In the genomic region with DNA sequence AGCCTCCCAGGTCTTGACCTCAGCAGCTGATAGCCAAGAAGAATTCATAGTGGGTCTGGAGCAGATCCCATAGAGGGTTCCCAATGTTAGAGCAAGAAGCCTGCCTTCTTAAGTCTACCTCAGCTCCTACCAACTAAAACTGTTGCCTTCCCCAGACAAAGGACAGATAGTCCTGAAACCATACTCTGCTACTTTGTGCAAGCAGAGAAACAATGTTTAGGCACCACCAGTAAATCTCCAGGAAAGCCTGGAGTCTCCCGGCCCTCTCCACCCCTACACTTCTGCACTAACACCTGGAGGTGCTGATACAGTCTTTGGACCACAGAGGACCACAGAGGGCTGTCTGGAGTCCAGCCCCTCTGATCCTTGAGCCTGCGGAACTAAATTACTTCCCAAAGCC, we compare ENCODE assay signal across 20 mouse cellular contexts. TPM values are rescaled to one million over a fixed set of nuclear protein-coding genes. Genes with fewer than 3 reads are reported as not detected.
DNase-seq lines count a peak whose midpoint lies in the region; ATAC-seq lines count a peak whose summit lies in the region.
"Had no signal": no experiment of that assay in that cellular context is flagged by ENCODE, and none has a peak within 500 bp of the region (broad histone marks: within the 10 kb centered on the region; RNA-seq: fewer than 3 reads in every experiment).

No protein-coding gene starts in this region.

- WGBS in forebrain, embryonic 13.5 days, result 84% methylated on average over 2 of the region's 2 CpGs
- 86% methylated on average over 2 of the region's 2 CpGs for WGBS in forebrain, embryonic 10.5 days
- WGBS in hindbrain, embryonic 15.5 days, result 93% methylated on average over 2 of the region's 2 CpGs
- WGBS in hindbrain, embryonic 10.5 days, result 86% methylated on average over 2 of the region's 2 CpGs

- DNase-seq in forebrain, embryonic 10.5 days (ENCODE audit: extremely low spot score, low spot score), result no peak
- no peak for DNase-seq in hindbrain, embryonic 10.5 days (ENCODE audit: low spot score)
- peak; percentile 59 for DNase-seq in testis, postnatal 14 days (ENCODE audit: low spot score)
- no peak for DNase-seq in testis, postnatal 10 days (ENCODE audit: low spot score)
- DNase-seq in adrenal gland, postnatal 25 days, result no peak
- DNase-seq: kidney, postnatal 36 days; liver, embryonic 13.5 days; thymus, adult 18-20 months; thymus, postnatal 4 days had no signal

- peaks cover 12% of the 10 kb centered on the region; the same call in 1 of the 2 replicates for H3K36me3 ChIP-seq in forebrain, embryonic 13.5 days (ENCODE audit: poor library complexity, severe bottlenecking)
- H3K36me3 ChIP-seq in forebrain, embryonic 10.5 days (replicated peaks), result no peaks in the 10 kb centered on the region
- peaks cover 7% of the 10 kb centered on the region for H3K36me3 ChIP-seq in hindbrain, embryonic 15.5 days
- H3K36me3 ChIP-seq in hindbrain, embryonic 10.5 days, result peaks cover 7% of the 10 kb centered on the region; the same call in 1 of the 2 replicates
- H3K36me3 ChIP-seq: liver, embryonic 13.5 days; lung, embryonic 15.5 days had no signal

- no peak; the same call in 1 of the 2 replicates for ATAC-seq in forebrain, embryonic 13.5 days
- no peak for ATAC-seq in hindbrain, embryonic 15.5 days (ENCODE audit: low FRiP score, low read depth)
- ATAC-seq: intestine, embryonic 16.5 days had no signal

- peak overlapping the region; percentile 68 for H3K27ac ChIP-seq in forebrain, embryonic 13.5 days
- no peak overlapping the region for H3K27ac ChIP-seq in forebrain, embryonic 10.5 days
- H3K27ac ChIP-seq in hindbrain, embryonic 15.5 days (replicated peaks), result peak overlapping the region; percentile 34; the same call in 1 of the 2 replicates
- H3K27ac ChIP-seq in hindbrain, embryonic 10.5 days, result no peak overlapping the region
- H3K27ac ChIP-seq: embryonic facial prominence, embryonic 13.5 days; limb, embryonic 12.5 days; liver, embryonic 13.5 days; lung, embryonic 15.5 days; macrophage; midbrain, embryonic 10.5 days; neural tube, embryonic 13.5 days had no signal

- no peaks in the 10 kb centered on the region for H3K27me3 ChIP-seq in forebrain, embryonic 13.5 days
- no peaks in the 10 kb centered on the region for H3K27me3 ChIP-seq in forebrain, embryonic 10.5 days (ENCODE audit: poor library complexity, severe bottlenecking)
- no peaks in the 10 kb centered on the region for H3K27me3 ChIP-seq in hindbrain, embryonic 15.5 days
- no peaks in the 10 kb centered on the region for H3K27me3 ChIP-seq in hindbrain, embryonic 10.5 days (ENCODE audit: insufficient read depth, poor library complexity, severe bottlenecking)
- H3K27me3 ChIP-seq: CH12.LX; embryonic facial prominence, embryonic 13.5 days; liver, embryonic 13.5 days; lung, embryonic 15.5 days; neural tube, embryonic 13.5 days had no signal

- H3K4me3 ChIP-seq in forebrain, embryonic 13.5 days, result no peak overlapping the region
- H3K4me3 ChIP-seq in forebrain, embryonic 10.5 days, result no peak overlapping the region
- no peak overlapping the region for H3K4me3 ChIP-seq in hindbrain, embryonic 15.5 days
- H3K4me3 ChIP-seq in hindbrain, embryonic 10.5 days, result no peak overlapping the region
- H3K4me3 ChIP-seq: embryonic facial prominence, embryonic 13.5 days; limb, embryonic 12.5 days; liver, embryonic 13.5 days; lung, embryonic 15.5 days; midbrain, embryonic 10.5 days; neural tube, embryonic 13.5 days had no signal

- no peak overlapping the region for H3K4me2 ChIP-seq in forebrain, embryonic 13.5 days
- H3K4me2 ChIP-seq in hindbrain, embryonic 15.5 days, result no peak overlapping the region
- H3K4me2 ChIP-seq: embryonic facial prominence, embryonic 13.5 days; limb, embryonic 12.5 days; liver, embryonic 13.5 days; lung, embryonic 15.5 days; neural tube, embryonic 13.5 days had no signal

- no peak overlapping the region for H3K9ac ChIP-seq in forebrain, embryonic 13.5 days
- no peak overlapping the region for H3K9ac ChIP-seq in hindbrain, embryonic 15.5 days
- H3K9ac ChIP-seq: embryonic facial prominence, embryonic 13.5 days; limb, embryonic 12.5 days; liver, embryonic 13.5 days; lung, embryonic 15.5 days; neural tube, embryonic 13.5 days had no signal

- H3K4me1 ChIP-seq in forebrain, embryonic 13.5 days, result peaks cover 15% of the 10 kb centered on the region
- no peaks in the 10 kb centered on the region for H3K4me1 ChIP-seq in forebrain, embryonic 10.5 days
- peaks cover 15% of the 10 kb centered on the region for H3K4me1 ChIP-seq in hindbrain, embryonic 15.5 days (replicated peaks)
- peaks cover 18% of the 10 kb centered on the region; the same call in 1 of the 2 replicates for H3K4me1 ChIP-seq in hindbrain, embryonic 10.5 days (replicated peaks)
- H3K4me1 ChIP-seq: limb, embryonic 12.5 days had no signal

- no peaks in the 10 kb centered on the region for H3K9me3 ChIP-seq in forebrain, embryonic 13.5 days (replicated peaks)
- H3K9me3 ChIP-seq in forebrain, embryonic 10.5 days, result no peaks in the 10 kb centered on the region
- no peaks in the 10 kb centered on the region for H3K9me3 ChIP-seq in hindbrain, embryonic 15.5 days
- H3K9me3 ChIP-seq in hindbrain, embryonic 10.5 days, result no peaks in the 10 kb centered on the region
- H3K9me3 ChIP-seq: liver, embryonic 13.5 days; lung, embryonic 15.5 days; midbrain, embryonic 10.5 days; neural tube, embryonic 13.5 days had no signal

RNA-seq across cellular contexts. Expression of a gene that starts 12.5 kb away (rescaled TPM):
- 5.3 and 6.1 TPM in 2 replicates for polyA plus RNA-seq in forebrain, embryonic 13.5 days (2015; fragmentation: Nextera tagmentation; extraction: Ambion mirVana)
- polyA plus RNA-seq in forebrain, embryonic 10.5 days (2016; fragmentation: Nextera tagmentation; extraction: Ambion mirVana), result 3.7 and 3.9 TPM in 2 replicates
- polyA plus RNA-seq in hindbrain, embryonic 15.5 days (2015; fragmentation: Nextera tagmentation; extraction: Ambion mirVana), result 7.3 and 7.7 TPM in 2 replicates
- 4.5 and 4.8 TPM in 2 replicates for polyA plus RNA-seq in hindbrain, embryonic 10.5 days (2016; fragmentation: Nextera tagmentation; extraction: Ambion mirVana)
- 9.0 and 9.1 TPM in 2 replicates for total RNA-seq in adrenal gland, postnatal 25 days (2021)

RNA-seq across cellular contexts. Expression of a gene that starts 12.8 kb away (rescaled TPM):
- 2.9 TPM in 2 replicates for polyA plus RNA-seq in forebrain, embryonic 13.5 days (2015; fragmentation: Nextera tagmentation; extraction: Ambion mirVana)
- polyA plus RNA-seq in forebrain, embryonic 10.5 days (2016; fragmentation: Nextera tagmentation; extraction: Ambion mirVana), result 0.83 and 1.7 TPM in 2 replicates
- 3.6 and 5.2 TPM in 2 replicates for polyA plus RNA-seq in hindbrain, embryonic 15.5 days (2015; fragmentation: Nextera tagmentation; extraction: Ambion mirVana)
- polyA plus RNA-seq in hindbrain, embryonic 10.5 days (2016; fragmentation: Nextera tagmentation; extraction: Ambion mirVana), result 2.3 and 2.7 TPM in 2 replicates
- total RNA-seq in adrenal gland, postnatal 25 days (2021), result 6.2 and 9.4 TPM in 2 replicates
- total RNA-seq: common myeloid progenitor, adult 5-6 weeks had no signal

RNA-seq across cellular contexts. Expression of a gene that starts 26.8 kb away (rescaled TPM):
- polyA plus RNA-seq in forebrain, embryonic 13.5 days (2015; fragmentation: Nextera tagmentation; extraction: Ambion mirVana), result 28.3 and 30.8 TPM in 2 replicates
- polyA plus RNA-seq in forebrain, embryonic 10.5 days (2016; fragmentation: Nextera tagmentation; extraction: Ambion mirVana), result 56.2 and 61.3 TPM in 2 replicates
- 14.8 and 16.2 TPM in 2 replicates for polyA plus RNA-seq in hindbrain, embryonic 15.5 days (2015; fragmentation: Nextera tagmentation; extraction: Ambion mirVana)
- 42.1 and 52.9 TPM in 2 replicates for polyA plus RNA-seq in hindbrain, embryonic 10.5 days (2016; fragmentation: Nextera tagmentation; extraction: Ambion mirVana)
- 17.4 and 24.3 TPM in 2 replicates for total RNA-seq in adrenal gland, postnatal 25 days (2021)

RNA-seq across cellular contexts. Expression of a gene that starts 55.1 kb away (rescaled TPM):
- polyA plus RNA-seq in forebrain, embryonic 13.5 days (2015; fragmentation: Nextera tagmentation; extraction: Ambion mirVana), result 422 and 512 TPM in 2 replicates
- polyA plus RNA-seq in forebrain, embryonic 10.5 days (2016; fragmentation: Nextera tagmentation; extraction: Ambion mirVana), result 320 and 327 TPM in 2 replicates
- polyA plus RNA-seq in hindbrain, embryonic 15.5 days (2015; fragmentation: Nextera tagmentation; extraction: Ambion mirVana), result 440 and 478 TPM in 2 replicates
- 322 and 341 TPM in 2 replicates for polyA plus RNA-seq in hindbrain, embryonic 10.5 days (2016; fragmentation: Nextera tagmentation; extraction: Ambion mirVana)
- 221 and 290 TPM in 2 replicates for total RNA-seq in adrenal gland, postnatal 25 days (2021)

Comparison
In these comparisons a context has a peak if more than half of its experiments do, and no peak if none do; other contexts are left out.
1. H3K27ac ChIP-seq: peak in forebrain, embryonic 13.5 days (single experiment) and hindbrain, embryonic 15.5 days (single experiment); none in forebrain, embryonic 10.5 days (single experiment) and hindbrain, embryonic 10.5 days (single experiment).